Mouse (Mus musculus) liver, postnatal 0 days (tissue): ENCODE results near the gene Tubgcp4.

ENCODE experiments used
- CTCF ChIP-seq: sonication (generic); IDR thresholded peaks from 2 replicates; pipeline ENCODE4 v1.5.1; 2016; ENCODE audit warnings: antibody characterized with exemption, low read depth
- EP300 ChIP-seq: IDR thresholded peaks from 2 replicates; pipeline ENCODE4 v1.6.1; 2016; ENCODE audit warnings: antibody characterized with exemption, low read depth, mild to moderate bottlenecking

DNA sequence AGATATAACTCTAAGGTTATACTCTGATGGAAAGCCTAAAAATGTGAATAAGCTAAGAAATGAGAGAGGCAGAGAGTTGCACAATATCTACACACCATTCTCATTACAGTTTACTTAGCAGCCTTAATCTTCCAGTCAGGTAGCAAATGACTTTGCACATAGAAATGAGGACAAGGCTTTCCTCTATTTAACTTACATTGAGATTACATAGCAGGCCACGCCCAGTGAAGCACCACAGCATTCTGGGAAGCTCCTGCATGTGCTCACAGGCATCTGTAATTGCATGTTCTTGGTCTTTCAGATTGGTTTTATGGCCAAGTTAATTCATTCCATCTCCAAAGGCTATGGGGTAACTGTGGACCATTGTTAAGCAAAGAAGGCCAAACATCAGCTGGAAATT, 37.6 kb upstream of the Tubgcp4 start:
- TF ChIP-seq EP300 (no peak), CTCF (no peak)
